Mouse (Mus musculus): ENCODE measurements around the gene Fbxw15. TPM values are rescaled to one million over a fixed set of nuclear protein-coding genes. Genes with fewer than 3 reads are reported as not detected.
A peak's percentile ranks its signal among the peaks of the same experiment; 100 is the strongest.
"Not testable (repeated sequence)": the region's sequence is repeated elsewhere in the genome, so short reads cannot be mapped to it uniquely, and the experiment has no call there.

Gene Fbxw15
- not detected in 2 replicates for total RNA-seq (2015)
- not detected in 2 replicates for total RNA-seq (2017)

DNA sequence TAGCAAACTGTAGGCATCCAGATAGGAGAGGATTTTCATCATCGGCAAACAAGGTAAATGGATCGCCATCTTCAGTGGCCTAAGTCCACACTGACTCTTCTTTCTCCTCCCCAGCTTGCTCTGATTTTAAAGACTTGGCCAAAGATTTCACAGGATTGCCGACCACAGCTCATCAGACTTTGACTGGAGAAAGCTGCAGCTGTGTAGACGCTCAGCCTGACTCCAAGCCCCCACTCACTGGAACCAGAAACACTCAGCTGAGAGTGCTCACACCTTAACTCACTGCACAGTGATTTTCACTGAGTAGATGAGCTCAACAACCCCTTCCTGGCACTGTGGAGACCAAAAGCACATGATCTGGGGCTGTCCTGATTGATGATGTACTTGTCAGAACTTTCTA is at the start of gene Fbxw15:
Gene Fbxw15 (minus strand): TSS at position 101 of the 400 bp plus-strand sequence.
- not testable (repeated sequence) for ATAC-seq (replicated peaks; ENCODE audit: poor library complexity)

DNA sequence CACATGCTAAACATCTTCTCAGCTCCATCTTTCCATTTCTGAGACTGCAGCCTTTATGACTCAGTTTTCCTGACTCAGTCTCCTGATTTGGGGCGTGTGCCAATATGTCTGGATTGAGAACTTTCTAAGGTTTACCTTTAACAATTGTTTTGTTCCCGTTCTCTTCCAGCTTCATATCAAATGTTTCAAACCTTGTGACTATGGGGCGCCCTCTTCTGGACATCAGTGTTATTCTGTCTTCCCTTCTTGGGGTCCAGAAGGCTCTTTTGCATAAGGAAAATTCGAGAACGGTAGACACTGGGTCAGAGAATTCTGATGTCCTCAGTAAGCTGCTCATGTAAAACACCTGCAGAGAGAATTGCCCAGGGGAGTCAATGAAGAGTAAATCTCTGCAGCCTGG is 38.8 kb upstream of the Fbxw15 start:
- not testable (repeated sequence) for ATAC-seq (replicated peaks; ENCODE audit: poor library complexity)

DNA sequence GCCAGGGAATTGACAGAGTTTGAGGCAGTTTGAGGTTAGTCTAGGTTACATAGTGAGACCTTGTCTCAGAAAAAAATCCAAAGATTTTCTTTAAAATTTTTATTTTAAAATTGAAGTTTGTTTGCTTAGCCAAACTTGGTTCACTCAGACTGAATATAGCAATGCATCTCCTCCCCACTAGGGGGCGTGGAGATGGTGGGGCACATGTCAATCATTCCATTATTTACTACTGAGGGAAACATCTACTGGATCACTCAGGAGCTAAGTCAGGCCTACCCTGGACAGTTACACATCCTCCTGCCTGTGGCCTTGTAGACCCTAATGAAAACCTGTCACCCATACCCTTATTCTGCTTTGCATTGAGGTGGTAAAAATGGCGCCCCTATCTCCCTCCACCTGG is 34.1 kb upstream of the Fbxw15 start:
- peak; percentile 48; the same call in 1 of the 2 replicates for ATAC-seq (replicated peaks; ENCODE audit: poor library complexity)

DNA sequence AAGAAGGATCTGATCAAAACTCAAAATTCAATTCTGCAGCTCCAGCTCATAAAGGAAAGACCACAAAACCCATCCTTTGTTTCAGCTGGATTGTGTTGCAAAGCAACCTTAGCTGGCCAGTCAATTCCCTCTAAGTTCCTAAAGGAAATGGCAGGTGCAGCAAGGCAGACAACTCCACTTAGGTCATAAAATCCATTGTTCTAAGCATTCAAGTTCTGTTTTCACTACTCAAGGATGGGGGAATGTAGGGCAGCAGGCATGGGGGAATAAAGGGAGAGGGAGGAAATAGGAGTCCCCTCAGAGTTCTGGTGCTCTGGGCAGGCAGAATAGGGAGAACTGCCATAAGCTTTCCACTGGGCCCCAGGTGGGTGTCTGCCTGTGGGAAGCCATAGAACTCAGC is 29.2 kb upstream of the Fbxw15 start:
- no peak for ATAC-seq (replicated peaks; ENCODE audit: poor library complexity)

DNA sequence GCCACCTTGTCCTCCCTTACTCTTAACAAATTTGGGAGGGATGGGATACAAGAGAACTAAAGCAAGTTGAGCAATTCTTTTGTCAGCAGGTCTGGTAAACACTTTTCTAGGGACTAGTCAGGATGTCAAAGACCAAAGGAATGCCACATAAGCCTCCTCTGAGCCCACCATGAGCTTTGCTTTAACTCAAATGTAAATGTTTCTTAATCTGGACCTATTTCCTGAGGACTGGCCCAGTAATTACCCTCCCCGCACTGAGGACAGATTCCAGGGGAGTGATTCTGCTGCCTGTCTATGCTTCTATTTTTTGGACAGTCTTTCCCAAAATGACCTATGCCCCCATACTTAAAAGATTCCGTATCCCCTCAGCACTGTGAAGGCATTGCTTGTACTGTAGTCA is 26.8 kb upstream of the Fbxw15 start:
- no peak for ATAC-seq (replicated peaks; ENCODE audit: poor library complexity)

DNA sequence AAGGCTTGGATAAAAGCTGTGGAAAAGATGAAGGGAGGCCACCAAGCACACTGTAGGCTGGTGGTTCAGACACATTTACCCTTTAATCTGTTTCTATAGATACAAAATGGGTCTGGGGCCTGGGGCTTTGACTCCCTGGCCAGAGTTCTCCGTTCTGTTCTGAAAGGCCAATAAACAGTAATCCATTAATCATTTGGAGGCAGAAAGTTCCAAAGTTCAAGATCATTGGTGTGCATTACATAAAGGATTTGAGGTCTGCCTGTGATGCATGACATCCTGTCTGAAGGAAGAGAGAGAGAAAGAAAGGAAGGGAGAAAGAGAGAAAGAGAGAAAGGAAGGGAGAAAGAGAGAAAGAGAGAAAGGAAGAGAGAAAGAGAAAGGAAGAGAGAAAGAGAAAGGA is 2.5 kb downstream of the Fbxw15 start:
- no peak for ATAC-seq (replicated peaks; ENCODE audit: poor library complexity)

DNA sequence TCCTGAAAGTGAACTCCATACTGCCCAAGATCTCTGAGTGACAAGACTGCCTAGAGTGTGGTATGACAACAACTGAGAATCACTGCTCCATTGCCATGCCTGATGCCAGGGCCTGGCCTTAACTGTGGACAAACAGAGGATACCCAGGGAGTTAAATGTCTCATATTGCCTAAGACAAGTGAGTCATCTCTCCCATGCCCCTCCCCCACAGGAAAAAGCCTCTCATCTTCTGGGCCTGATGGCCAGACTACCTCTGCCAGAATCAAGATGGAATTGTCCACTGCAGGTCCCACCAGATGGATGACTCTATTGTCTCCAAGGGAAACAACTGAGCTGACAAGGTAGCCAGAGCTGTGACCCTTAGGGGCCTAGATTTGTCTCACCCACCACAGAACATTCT is 6.0 kb downstream of the Fbxw15 start:
- ATAC-seq (replicated peaks; ENCODE audit: poor library complexity) = not testable (repeated sequence)

DNA sequence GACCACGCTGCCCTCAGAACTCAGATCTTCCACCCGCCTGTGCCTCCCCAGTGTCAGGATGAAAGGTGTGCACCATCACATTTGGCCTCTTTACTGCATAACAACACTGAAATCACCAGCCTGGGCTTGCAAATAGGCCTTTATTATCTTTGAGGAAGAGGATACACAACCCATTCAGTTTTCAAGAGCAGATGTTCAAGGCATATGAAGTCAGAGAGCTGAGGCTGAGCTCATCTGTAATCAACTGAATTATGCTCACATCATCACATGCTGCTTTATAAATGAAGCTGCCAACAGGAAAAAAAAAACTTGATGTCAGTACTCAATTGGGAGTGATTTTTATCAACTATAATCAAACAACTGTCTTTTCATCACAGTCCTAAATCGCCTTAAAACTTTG is 15.6 kb downstream of the Fbxw15 start:
- no peak for ATAC-seq (replicated peaks; ENCODE audit: poor library complexity)

DNA sequence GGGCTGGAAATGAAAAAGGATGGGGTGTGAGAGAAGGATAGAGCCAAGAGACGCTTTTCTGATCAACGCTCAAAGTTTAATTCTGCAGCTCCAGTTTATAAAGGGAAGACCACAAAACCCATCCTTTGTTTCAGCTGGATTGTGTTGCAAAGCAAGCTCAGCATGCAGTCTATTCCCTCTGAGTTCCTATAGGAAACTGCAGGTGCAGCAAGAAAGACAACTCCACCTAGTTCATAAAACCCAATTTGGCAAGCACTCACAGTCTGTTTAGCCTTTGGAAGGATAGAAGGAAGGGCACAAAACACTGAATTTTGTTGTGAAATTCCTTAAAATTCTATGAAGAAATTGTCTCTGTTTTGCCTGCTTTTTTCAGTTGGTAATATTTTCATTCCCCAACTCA is 18.4 kb downstream of the Fbxw15 start:
- ATAC-seq (replicated peaks; ENCODE audit: poor library complexity) = not testable (repeated sequence)

DNA sequence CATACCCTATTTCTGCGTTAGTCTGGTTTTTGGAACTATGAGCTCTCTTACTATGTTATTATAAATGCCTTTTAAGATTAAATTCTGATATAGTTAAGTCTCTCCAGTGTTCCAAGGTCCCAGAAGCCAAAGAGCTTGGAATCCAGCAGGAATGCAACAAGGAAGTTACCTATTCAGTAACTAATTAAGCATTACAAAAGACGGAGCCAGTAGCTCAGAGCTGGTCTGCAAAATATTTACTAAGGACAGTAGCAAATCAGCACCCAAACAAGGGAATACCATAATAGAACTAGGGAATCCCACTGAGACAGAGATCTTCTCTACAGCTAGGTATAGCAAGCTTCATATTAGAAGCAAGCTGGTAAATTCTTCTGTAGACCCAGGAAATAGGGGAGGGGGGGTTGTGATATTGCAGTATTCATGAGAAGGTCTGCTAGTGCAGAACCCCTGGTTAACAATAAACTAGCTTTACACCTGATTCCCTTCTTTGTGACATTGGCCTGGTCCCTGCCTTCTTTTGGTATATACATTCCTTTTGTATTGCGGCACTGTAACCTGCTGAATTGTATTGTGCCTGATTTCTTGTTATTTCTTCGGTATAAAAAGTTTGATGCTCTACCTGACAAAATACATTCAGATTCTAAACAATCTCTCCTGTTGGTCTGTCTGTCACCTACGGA is 44.5 kb downstream of the Fbxw15 start:
- no peak for ATAC-seq (replicated peaks; ENCODE audit: poor library complexity)

Other genes with a start within 250 kb of the Fbxw15 start
- not detected in 2 replicates for gene Fbxw28, start 228.6 kb downstream of the Fbxw15 start, total RNA-seq (2015)
- gene Fbxw28, start 228.6 kb downstream of the Fbxw15 start, total RNA-seq (2017) = not detected in 2 replicates
- not detected in 2 replicates for gene Fbxw22, start 164.0 kb downstream of the Fbxw15 start, total RNA-seq (2015)
- not detected in 2 replicates for gene Fbxw22, start 164.0 kb downstream of the Fbxw15 start, total RNA-seq (2017)
- gene Fbxw16, start 119.1 kb downstream of the Fbxw15 start, total RNA-seq (2015) = not detected in 2 replicates
- gene Fbxw16, start 119.1 kb downstream of the Fbxw15 start, total RNA-seq (2017) = not detected in 2 replicates
- gene Fbxw19, start 72.4 kb downstream of the Fbxw15 start, total RNA-seq (2015) = not detected in 2 replicates
- not detected in 2 replicates for gene Fbxw19, start 72.4 kb downstream of the Fbxw15 start, total RNA-seq (2017)
- not detected in 2 replicates for gene Fbxw24, start 57.8 kb upstream of the Fbxw15 start, total RNA-seq (2015)
- not detected in 2 replicates for gene Fbxw24, start 57.8 kb upstream of the Fbxw15 start, total RNA-seq (2017)
- gene Fbxw25, start 96.4 kb upstream of the Fbxw15 start, total RNA-seq (2015) = not detected in 2 replicates
- gene Fbxw25, start 96.4 kb upstream of the Fbxw15 start, total RNA-seq (2017) = not detected in 2 replicates
- not detected in 2 replicates for gene Fbxw18, start 134.4 kb upstream of the Fbxw15 start, total RNA-seq (2015)
- not detected in 2 replicates for gene Fbxw18, start 134.4 kb upstream of the Fbxw15 start, total RNA-seq (2017)
- gene Fbxw26, start 177.8 kb upstream of the Fbxw15 start, total RNA-seq (2015) = not detected in 2 replicates
- not detected in 2 replicates for gene Fbxw26, start 177.8 kb upstream of the Fbxw15 start, total RNA-seq (2017)
- not detected in 2 replicates for gene Fbxw27, start 222.4 kb upstream of the Fbxw15 start, total RNA-seq (2015)
- gene Fbxw27, start 222.4 kb upstream of the Fbxw15 start, total RNA-seq (2017) = not detected in 2 replicates
- gene Spink8, start 244.0 kb upstream of the Fbxw15 start, total RNA-seq (2015) = not detected in 2 replicates
- not detected in 2 replicates for gene Spink8, start 244.0 kb upstream of the Fbxw15 start, total RNA-seq (2017)